Mouse (Mus musculus) intestine, postnatal 0 days (tissue): ENCODE measurements around the gene Teddm1a. TPM values are rescaled to one million over a fixed set of nuclear protein-coding genes. Genes with fewer than 3 reads are reported as not detected.

ENCODE experiments used
- ATAC-seq: fragments of 200-750 bp; cut with Nextera tagmentation; 2 replicates; pipeline ENCODE4 v1.8.0; 2017; ENCODE audit warnings: mild to moderate bottlenecking, moderate TSS enrichment, moderate library complexity
- H3K27ac ChIP-seq: fragments of 300-500 bp; sonication (generic); 2 replicates; pipeline ENCODE4 v1.5.1; 2014; ENCODE audit warnings: mild to moderate bottlenecking, low read depth, low read length, moderate library complexity
- H3K27me3 ChIP-seq: fragments of 300-500 bp; sonication (generic); replicated peaks from 2 replicates; pipeline ENCODE4 v1.6.1; 2014; ENCODE audit warnings: low read length, mixed read lengths; ENCODE audit not compliant: control insufficient read depth, insufficient read depth
- H3K36me3 ChIP-seq: fragments of 300-500 bp; sonication (generic); 2 replicates; pipeline ENCODE4 v1.6.1; 2014; ENCODE audit warnings: mild to moderate bottlenecking, moderate library complexity; ENCODE audit not compliant: control insufficient read depth, insufficient read depth
- H3K4me1 ChIP-seq: fragments of 300-500 bp; sonication (generic); replicated peaks from 2 replicates; pipeline ENCODE4 v1.6.1; 2014; ENCODE audit warnings: antibody characterized with exemption, low read length, mixed read lengths; ENCODE audit not compliant: control insufficient read depth, insufficient read depth
- H3K4me2 ChIP-seq: fragments of 300-500 bp; sonication (generic); replicated peaks from 2 replicates; pipeline ENCODE4 v1.6.1; 2014; ENCODE audit warnings: low read depth, mild to moderate bottlenecking, moderate library complexity
- H3K4me3 ChIP-seq: fragments of 300-500 bp; sonication (generic); 2 replicates; pipeline ENCODE4 v1.5.1; 2014; ENCODE audit warnings: low read depth, low read length
- H3K9ac ChIP-seq: fragments of 300-500 bp; sonication (generic); 2 replicates; pipeline ENCODE4 v1.6.1; 2014; ENCODE audit warnings: mild to moderate bottlenecking, low read depth, low read length
- H3K9me3 ChIP-seq: fragments of 300-500 bp; sonication (generic); 2 replicates; pipeline ENCODE4 v1.6.1; 2016; ENCODE audit warnings: mixed run types; ENCODE audit not compliant: control insufficient read depth
- CTCF ChIP-seq: sonication (generic); IDR thresholded peaks from 2 replicates; pipeline ENCODE4 v1.5.1; 2016; ENCODE audit warnings: low read depth, mild to moderate bottlenecking, control low read depth, antibody characterized with exemption, moderate library complexity
- WGBS: fragments of 180-500 bp; shearing (Covaris S2); extraction: QIAGEN DNeasy Blood & Tissue Kit; methylation state at CpG from one replicate; pipeline ENCODE4 v1.1.7; 2014; 5-methylcytosine and 5-hydroxymethylcytosine counted together
- polyA plus RNA-seq: library from polyadenylated mRNA; unstranded; fragments of >200 nt; fragmentation: Nextera tagmentation; extraction: Ambion mirVana; gene quantifications from 2 replicates; pipeline ENCODE4 v1.2.1, GENCODE M21; 2015

Teddm1a gene
- polyA plus RNA-seq, 1 experiment from 2014 or later: not detected

- H3K27me3 ChIP-seq: no peaks in the 10 kb centered on the region
- peak overlapping the region; percentile 91 for H3K4me2 ChIP-seq
- H3K9ac ChIP-seq: peak overlapping the region; percentile 86
- H3K9me3 ChIP-seq: no peaks in the 10 kb centered on the region
- peak overlapping the region; percentile 81 for H3K4me3 ChIP-seq
- no peaks in the 10 kb centered on the region for H3K4me1 ChIP-seq
- peak overlapping the region; percentile 93 for H3K27ac ChIP-seq
- TF ChIP-seq CTCF: no peak
- ATAC-seq: no peak
- 4% methylated on average over 25 of the region's 25 CpGs for WGBS
- H3K36me3 ChIP-seq: peaks cover 31% of the 10 kb centered on the region
These were observed 9.6 kb downstream of the Teddm1a start for GRCm38 (mm10) chr1:153900860-153901730.

- H3K9ac ChIP-seq: no peak overlapping the region
- H3K36me3 ChIP-seq: peaks cover 50% of the 10 kb centered on the region
- no peak for TF ChIP-seq CTCF
- 85% methylated on average over 13 of the region's 13 CpGs for WGBS
- no peak overlapping the region for H3K27ac ChIP-seq
- ATAC-seq: no peak
- no peak overlapping the region for H3K4me3 ChIP-seq
- H3K4me1 ChIP-seq: no peaks in the 10 kb centered on the region
- no peaks in the 10 kb centered on the region for H3K27me3 ChIP-seq
- H3K4me2 ChIP-seq: no peak overlapping the region
- no peaks in the 10 kb centered on the region for H3K9me3 ChIP-seq
These were observed 11.5 kb downstream of the Teddm1a start for GRCm38 (mm10) chr1:153903006-153903405.

GRCm38 (mm10) chr1:153904236-153904635 lies 12.7 kb downstream of the Teddm1a start:
- no peak overlapping the region for H3K9ac ChIP-seq
- no peaks in the 10 kb centered on the region for H3K27me3 ChIP-seq
- WGBS: 95% methylated on average over 14 of the region's 14 CpGs
- TF ChIP-seq CTCF: no peak
- H3K36me3 ChIP-seq: peaks cover 61% of the 10 kb centered on the region
- no peaks in the 10 kb centered on the region for H3K4me1 ChIP-seq
- no peaks in the 10 kb centered on the region for H3K9me3 ChIP-seq
- no peak overlapping the region for H3K4me3 ChIP-seq
- no peak for ATAC-seq
- no peak overlapping the region for H3K27ac ChIP-seq
- no peak overlapping the region for H3K4me2 ChIP-seq

GRCm38 (mm10) chr1:153905884-153906283 lies 14.3 kb downstream of the Teddm1a start:
- Histone ChIP-seq H3K9me3 (no peaks in the 10 kb centered on the region), H3K4me1 (no peaks in the 10 kb centered on the region), H3K27ac (no peak overlapping the region), H3K36me3 (peaks cover 67% of the 10 kb centered on the region), H3K9ac (no peak overlapping the region), H3K4me3 (no peak overlapping the region), H3K27me3 (no peaks in the 10 kb centered on the region), H3K4me2 (no peak overlapping the region)
- no peak for TF ChIP-seq CTCF
- no peak for ATAC-seq
- WGBS: 89% methylated on average over 3 of the region's 3 CpGs

- no peak overlapping the region for H3K4me2 ChIP-seq
- H3K9ac ChIP-seq: no peak overlapping the region
- no peak for ATAC-seq
- TF ChIP-seq CTCF: no peak
- H3K27me3 ChIP-seq: no peaks in the 10 kb centered on the region
- H3K4me1 ChIP-seq: no peaks in the 10 kb centered on the region
- no peaks in the 10 kb centered on the region for H3K9me3 ChIP-seq
- H3K27ac ChIP-seq: no peak overlapping the region
- WGBS: 93% methylated on average over 6 of the region's 6 CpGs
- H3K36me3 ChIP-seq: peaks cover 60% of the 10 kb centered on the region
- H3K4me3 ChIP-seq: no peak overlapping the region
These were observed 16.7 kb downstream of the Teddm1a start for GRCm38 (mm10) chr1:153908208-153908607.

GRCm38 (mm10) chr1:153908741-153909140 lies 17.2 kb downstream of the Teddm1a start:
- no peak for ATAC-seq
- Histone ChIP-seq H3K9ac (no peak overlapping the region), H3K9me3 (no peaks in the 10 kb centered on the region), H3K27me3 (no peaks in the 10 kb centered on the region), H3K27ac (no peak overlapping the region; the same call in 1 of the 2 replicates), H3K4me3 (no peak overlapping the region), H3K36me3 (peaks cover 55% of the 10 kb centered on the region), H3K4me1 (no peaks in the 10 kb centered on the region), H3K4me2 (no peak overlapping the region)
- WGBS: 81% methylated on average over 4 of the region's 4 CpGs
- TF ChIP-seq CTCF: no peak
